Mouse (Mus musculus) forebrain, embryonic 10.5 days (tissue): ENCODE results near the gene Cdrt4. TPM values are rescaled to one million over a fixed set of nuclear protein-coding genes. Genes with fewer than 3 reads are reported as not detected.

ENCODE experiments used
- DNase-seq: peaks from one replicate; pipeline ENCODE4 v3.0.0-alpha.2; 2017; ENCODE audit warnings: low spot score; ENCODE audit errors: extremely low spot score
- H3K27ac ChIP-seq: fragments of 300-500 bp; sonication (generic); 2 replicates; pipeline ENCODE4 v1.5.1; 2016; ENCODE audit warnings: mild to moderate bottlenecking
- H3K27me3 ChIP-seq: fragments of 300-500 bp; sonication (generic); 2 replicates; pipeline ENCODE4 v1.6.1; 2016; ENCODE audit warnings: mild to moderate bottlenecking; ENCODE audit not compliant: poor library complexity, severe bottlenecking
- H3K36me3 ChIP-seq: fragments of 300-500 bp; sonication (generic); replicated peaks from 2 replicates; pipeline ENCODE4 v1.6.1; 2016; ENCODE audit warnings: mild to moderate bottlenecking, moderate library complexity
- H3K4me1 ChIP-seq: fragments of 300-500 bp; sonication (generic); 2 replicates; pipeline ENCODE4 v1.6.1; 2016
- H3K4me3 ChIP-seq: fragments of 300-500 bp; sonication (generic); 2 replicates; pipeline ENCODE4 v1.5.1; 2016; ENCODE audit warnings: mild to moderate bottlenecking, moderate library complexity
- H3K9me3 ChIP-seq: fragments of 300-500 bp; sonication (generic); 2 replicates; pipeline ENCODE4 v1.6.1; 2016; ENCODE audit warnings: mild to moderate bottlenecking, moderate library complexity
- WGBS: fragments of 180-500 bp; shearing (Covaris S2); methylation state at CpG from one replicate; pipeline ENCODE4 v1.1.7; 2016; 5-methylcytosine and 5-hydroxymethylcytosine counted together
- polyA plus RNA-seq: library from polyadenylated mRNA; unstranded; fragments of >200 nt; fragmentation: Nextera tagmentation; extraction: Ambion mirVana; gene quantifications from 2 replicates; pipeline ENCODE4 v1.2.1, GENCODE M21; 2016

The Cdrt4 gene
- polyA plus RNA-seq, 1 experiment from 2014 or later, result not detected

DNA sequence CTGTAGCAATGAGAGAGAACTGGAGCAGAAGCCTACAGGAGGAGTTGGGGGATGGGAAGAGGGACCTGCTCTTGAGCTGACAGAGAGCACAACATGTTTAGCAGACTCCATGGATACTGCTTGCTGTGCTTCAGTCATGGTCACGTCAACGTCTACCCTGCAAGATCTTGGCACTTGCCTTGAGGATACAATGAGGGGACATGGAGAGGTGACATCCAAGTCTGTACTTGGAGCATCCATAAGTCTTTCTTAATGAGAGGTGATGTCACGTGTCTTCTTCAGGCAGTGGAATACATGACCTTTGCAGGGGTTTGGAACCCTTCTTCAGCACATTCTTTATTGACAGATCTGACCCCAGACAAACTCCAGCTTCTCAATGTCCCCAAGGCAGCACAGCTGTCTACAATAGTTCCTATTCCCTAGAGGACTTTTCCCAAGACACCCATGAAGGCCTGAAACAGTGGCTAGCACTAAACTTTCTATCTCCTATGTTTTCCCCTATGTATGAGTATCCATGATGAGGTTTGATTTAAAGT lies 39.2 kb downstream of the Cdrt4 start:
- Histone ChIP-seq H3K4me1 (peaks cover 16% of the 10 kb centered on the region), H3K27ac (no peak overlapping the region), H3K9me3 (no peaks in the 10 kb centered on the region), H3K36me3 (no peaks in the 10 kb centered on the region), H3K27me3 (no peaks in the 10 kb centered on the region), H3K4me3 (no peak overlapping the region)
- no peak for DNase-seq
- 94% methylated on average over 3 of the region's 3 CpGs for WGBS

DNA sequence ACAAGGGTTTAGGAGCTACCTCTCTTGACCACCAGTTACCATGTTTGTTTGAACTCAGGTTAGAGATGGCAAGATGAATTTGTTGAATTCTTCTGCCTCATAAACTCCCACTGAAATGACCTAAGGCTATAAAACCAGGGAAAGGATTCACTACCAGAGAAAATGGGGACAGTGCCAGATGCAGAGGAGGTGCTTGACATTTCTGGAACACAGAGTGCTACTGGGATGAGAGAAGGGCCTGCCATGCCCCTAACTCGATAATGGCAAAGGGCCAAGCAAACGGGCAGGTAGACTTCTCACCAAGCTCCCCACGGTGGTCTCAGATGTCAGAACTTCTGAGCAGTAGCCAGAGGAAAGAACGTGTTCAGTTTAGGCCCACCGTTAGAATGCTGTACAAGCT lies 39.8 kb downstream of the Cdrt4 start:
- Histone ChIP-seq H3K27me3 (no peaks in the 10 kb centered on the region), H3K36me3 (no peaks in the 10 kb centered on the region), H3K9me3 (no peaks in the 10 kb centered on the region), H3K4me1 (peaks cover 16% of the 10 kb centered on the region), H3K27ac (no peak overlapping the region), H3K4me3 (no peak overlapping the region)
- WGBS, result 90% methylated on average over 5 of the region's 5 CpGs
- DNase-seq, result no peak

DNA sequence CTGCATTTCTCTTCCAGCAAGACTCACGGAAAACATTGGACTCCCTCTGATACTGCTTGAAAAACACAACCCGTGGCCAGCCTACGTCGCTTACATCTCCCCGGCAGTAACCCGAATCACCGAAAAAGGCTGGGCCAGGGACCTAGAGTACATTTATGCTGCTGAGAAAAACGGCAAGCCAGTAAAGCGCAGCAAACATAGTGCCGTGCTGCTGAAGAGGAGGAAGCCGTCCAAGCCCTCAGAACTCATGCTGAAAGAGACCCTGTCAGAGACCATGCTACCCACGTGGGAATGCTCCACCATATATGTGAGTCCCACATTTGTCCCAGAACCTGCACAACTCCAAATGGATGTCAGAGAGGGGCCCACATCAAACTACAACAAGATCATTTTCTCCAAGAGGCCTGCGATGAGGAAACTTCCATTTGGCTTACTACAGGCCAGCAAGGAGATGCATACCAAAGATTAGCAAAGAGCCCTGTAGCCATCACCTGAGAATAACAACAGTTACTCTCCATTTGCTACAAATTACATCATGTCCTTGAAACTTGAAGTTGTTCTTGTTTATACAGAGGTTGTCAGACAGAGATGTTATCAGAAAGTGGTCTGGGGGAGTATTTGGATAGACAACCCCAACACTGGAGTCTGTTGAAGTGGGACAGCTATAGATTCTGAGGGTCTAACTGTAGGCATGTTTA lies 41.7 kb downstream of the Cdrt4 start:
- H3K27ac ChIP-seq, result no peak overlapping the region
- WGBS, result 93% methylated on average over 13 of the region's 13 CpGs

DNA sequence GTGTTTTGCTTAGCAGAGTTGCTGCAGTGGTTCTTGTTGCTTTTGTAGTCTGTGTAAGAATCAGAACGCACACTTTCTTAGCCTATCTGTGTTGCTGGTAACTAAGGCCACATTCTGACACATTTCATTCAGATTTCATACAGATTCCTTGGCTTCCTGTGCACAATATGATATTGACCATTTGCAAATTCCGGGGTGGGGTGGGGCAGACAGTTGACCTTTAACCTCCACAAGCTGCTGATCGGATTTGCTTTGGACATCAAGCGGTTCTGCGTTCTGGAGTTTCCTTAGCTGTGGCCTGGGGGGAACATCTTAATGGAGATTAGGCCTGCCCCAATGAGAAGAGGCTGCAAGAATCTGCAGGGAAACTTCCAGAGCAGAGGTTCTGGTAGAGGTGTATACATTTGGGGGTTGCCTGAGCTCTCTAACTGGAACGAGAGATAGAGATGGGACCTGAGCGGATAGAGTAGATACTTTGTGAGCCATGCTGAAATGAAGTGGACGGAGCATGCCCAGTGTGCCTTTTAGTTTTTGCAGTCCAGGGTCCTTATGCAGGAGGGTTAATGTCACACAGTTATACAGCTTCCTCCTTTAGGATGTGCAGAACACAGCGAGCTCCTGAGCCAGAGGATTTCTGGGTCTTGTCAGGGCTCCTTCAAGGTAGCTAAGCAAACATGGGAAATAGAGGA lies 44.2 kb downstream of the Cdrt4 start:
- 83% methylated on average over 9 of the region's 9 CpGs for WGBS
- H3K27ac ChIP-seq, result no peak overlapping the region
- H3K36me3 ChIP-seq, result no peaks in the 10 kb centered on the region
- H3K9me3 ChIP-seq, result no peaks in the 10 kb centered on the region
- peaks cover 4% of the 10 kb centered on the region; the same call in 1 of the 2 replicates for H3K27me3 ChIP-seq
- no peak for DNase-seq
- H3K4me3 ChIP-seq, result no peak overlapping the region
- H3K4me1 ChIP-seq, result peaks cover 27% of the 10 kb centered on the region

More for the DNA sequence above, 41.7 kb downstream of the Cdrt4 start:
- Histone ChIP-seq H3K4me1 (peaks cover 14% of the 10 kb centered on the region), H3K36me3 (no peaks in the 10 kb centered on the region), H3K27me3 (no peaks in the 10 kb centered on the region), H3K9me3 (no peaks in the 10 kb centered on the region), H3K4me3 (no peak overlapping the region)
- DNase-seq, result no peak

DNA sequence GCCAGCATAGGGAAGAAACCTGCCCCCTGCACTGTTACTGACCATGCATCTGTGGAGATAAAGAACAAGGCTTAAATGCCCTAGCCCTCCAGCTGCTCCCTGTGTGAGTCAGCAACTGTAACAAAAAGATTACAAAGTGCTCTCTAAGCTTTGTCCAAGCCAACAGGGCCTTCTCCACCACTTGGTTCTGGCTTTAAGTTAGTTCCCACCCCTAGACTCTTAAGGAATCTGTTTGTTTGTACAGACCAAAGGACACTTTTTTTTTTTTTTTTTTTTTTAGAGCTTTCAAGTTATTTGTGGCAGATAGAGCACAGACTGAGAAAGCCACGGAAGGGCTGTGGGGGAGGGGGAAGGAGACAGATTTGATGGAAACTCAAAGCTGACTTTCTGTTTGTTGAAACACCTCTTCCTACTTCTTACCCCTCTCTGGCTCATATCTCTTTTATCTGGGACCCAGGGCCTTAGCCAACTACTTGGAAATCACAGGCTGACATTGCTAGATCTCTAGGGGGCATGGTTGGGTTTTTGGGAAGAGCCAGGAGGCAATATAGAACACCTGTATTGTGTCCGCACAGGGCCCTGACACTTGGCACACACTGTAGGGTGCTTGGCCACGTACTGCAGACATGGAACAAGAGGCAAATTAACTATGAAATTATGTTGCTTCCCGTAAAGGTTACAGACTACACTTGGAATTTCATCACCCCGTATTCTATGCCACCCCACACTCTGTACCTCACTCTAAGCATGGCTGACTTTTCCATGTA lies 44.9 kb downstream of the Cdrt4 start:
- no peaks in the 10 kb centered on the region for H3K9me3 ChIP-seq
- peaks cover 27% of the 10 kb centered on the region for H3K4me1 ChIP-seq
- WGBS, result 82% methylated on average over 5 of the region's 5 CpGs
- H3K27me3 ChIP-seq, result peaks cover 4% of the 10 kb centered on the region; the same call in 1 of the 2 replicates
- H3K36me3 ChIP-seq, result no peaks in the 10 kb centered on the region
- no peak for DNase-seq
- H3K27ac ChIP-seq, result no peak overlapping the region
- H3K4me3 ChIP-seq, result no peak overlapping the region

DNA sequence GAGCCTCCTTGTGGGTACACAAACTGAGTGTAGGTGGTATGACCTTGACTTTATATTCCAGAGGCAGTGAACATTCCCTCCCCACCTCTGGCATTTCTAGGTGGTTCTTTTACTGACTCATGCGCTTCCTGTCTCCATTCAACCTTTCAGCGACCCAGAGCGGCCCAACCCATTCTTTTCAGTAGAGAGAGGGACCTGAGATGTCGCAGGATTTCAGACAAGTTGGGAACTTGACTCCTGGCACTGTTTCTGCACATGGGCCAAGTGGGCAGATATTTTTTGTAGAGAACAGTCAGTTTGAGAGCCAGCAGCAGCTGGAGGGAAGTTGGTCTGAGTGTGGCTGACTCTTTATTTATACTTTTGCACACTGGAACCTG lies 45.5 kb downstream of the Cdrt4 start:
- H3K36me3 ChIP-seq, result no peaks in the 10 kb centered on the region
- no peaks in the 10 kb centered on the region for H3K9me3 ChIP-seq
- peaks cover 27% of the 10 kb centered on the region for H3K4me1 ChIP-seq
- H3K4me3 ChIP-seq, result no peak overlapping the region
- H3K27ac ChIP-seq, result no peak overlapping the region
- 86% methylated on average over 4 of the region's 4 CpGs for WGBS
- peaks cover 4% of the 10 kb centered on the region; the same call in 1 of the 2 replicates for H3K27me3 ChIP-seq
- no peak for DNase-seq

DNA sequence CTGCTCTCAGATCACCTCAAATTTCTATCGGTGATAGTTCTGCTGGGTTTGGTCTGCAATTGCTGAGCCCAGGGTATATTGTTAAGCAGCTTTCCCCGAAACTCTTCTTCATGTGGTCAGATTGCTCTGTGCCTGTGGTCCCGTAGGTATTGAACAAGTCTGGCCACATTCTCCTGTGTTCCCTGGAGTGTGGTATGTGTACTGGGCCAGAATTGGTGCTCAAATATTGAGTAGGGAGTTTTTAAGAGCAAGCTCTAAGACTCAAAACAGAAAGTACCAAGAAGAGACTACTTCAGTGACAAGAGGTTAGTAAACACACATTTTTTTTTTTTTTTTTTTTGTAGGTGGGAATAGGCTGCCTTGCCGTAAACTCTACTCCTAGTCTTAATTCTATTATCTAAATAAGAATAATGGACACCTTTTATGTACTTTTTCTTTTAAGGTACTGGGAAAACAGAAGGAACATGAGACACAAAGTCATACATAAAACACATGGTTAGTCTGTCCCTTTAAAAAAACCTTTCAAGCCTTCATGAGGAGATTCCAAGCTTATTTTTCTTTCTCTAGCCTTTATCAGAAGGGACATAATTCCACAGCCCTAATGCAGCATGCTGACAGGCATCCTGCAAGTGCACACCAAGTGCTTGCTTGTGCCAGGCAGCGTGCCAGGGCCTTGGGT lies 46.2 kb downstream of the Cdrt4 start:
- 93% methylated on average over 5 of the region's 5 CpGs for WGBS
- H3K36me3 ChIP-seq, result no peaks in the 10 kb centered on the region
- peaks cover 27% of the 10 kb centered on the region for H3K4me1 ChIP-seq
- H3K27ac ChIP-seq, result no peak overlapping the region
- no peak overlapping the region for H3K4me3 ChIP-seq
- H3K27me3 ChIP-seq, result peaks cover 4% of the 10 kb centered on the region; the same call in 1 of the 2 replicates
- H3K9me3 ChIP-seq, result no peaks in the 10 kb centered on the region
- no peak for DNase-seq

DNA sequence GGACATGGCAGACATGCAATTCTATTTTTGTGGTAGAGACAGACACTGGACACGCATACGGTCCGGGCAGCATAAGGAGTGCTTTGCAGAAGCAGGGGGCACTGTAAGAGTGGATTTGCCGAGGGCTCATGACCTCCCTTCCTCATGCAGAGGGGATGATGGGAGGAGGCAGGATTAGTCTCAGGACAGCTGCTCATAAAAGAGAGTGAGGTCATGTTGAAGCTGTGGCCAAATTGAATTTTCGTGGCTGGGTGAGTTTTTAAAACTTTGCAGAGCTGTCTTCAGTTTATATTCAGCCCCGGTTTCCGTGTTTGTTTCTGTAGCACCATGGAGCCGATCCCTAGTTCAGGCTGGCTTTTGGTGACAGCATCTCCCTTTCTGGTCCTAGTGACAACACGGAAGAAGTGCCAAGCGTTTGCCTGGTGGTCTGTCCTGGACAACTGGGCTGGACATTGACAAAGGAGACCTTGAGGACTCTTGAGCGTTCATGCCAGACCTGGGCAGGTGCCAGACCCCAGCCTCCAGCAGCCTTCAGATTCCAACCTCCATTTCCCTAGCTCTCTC lies 46.8 kb downstream of the Cdrt4 start:
- no peaks in the 10 kb centered on the region for H3K9me3 ChIP-seq
- peaks cover 4% of the 10 kb centered on the region; the same call in 1 of the 2 replicates for H3K27me3 ChIP-seq
- H3K4me3 ChIP-seq, result no peak overlapping the region
- H3K36me3 ChIP-seq, result no peaks in the 10 kb centered on the region
- peaks cover 27% of the 10 kb centered on the region for H3K4me1 ChIP-seq
- 60% methylated on average over 11 of the region's 11 CpGs for WGBS
- DNase-seq, result no peak
- 0 out of 2 replicates have a peak overlapping the region, but pooled peaks have one; percentile 21 for H3K27ac ChIP-seq

DNA sequence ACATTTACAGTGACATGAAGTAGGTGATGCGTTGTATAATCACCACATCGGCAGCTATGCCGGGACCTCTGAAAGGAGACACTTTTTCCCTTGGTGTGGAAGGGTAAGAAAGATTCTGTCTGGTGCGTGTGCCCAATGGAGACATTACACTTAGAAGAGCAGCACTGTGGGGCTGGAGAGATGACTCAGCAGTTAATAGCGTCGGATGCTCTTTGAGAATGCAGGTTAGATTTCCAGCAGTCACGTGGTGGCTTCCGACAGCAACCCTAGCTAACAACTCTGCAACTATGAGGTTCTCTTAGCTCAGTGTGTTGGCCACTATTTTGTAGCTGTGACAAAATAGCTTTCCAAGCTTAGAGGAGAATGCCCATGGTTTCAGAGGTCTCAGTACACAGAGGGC lies 49.1 kb downstream of the Cdrt4 start:
- Histone ChIP-seq H3K9me3 (no peaks in the 10 kb centered on the region), H3K27ac (no peak overlapping the region), H3K4me3 (no peak overlapping the region), H3K4me1 (peaks cover 27% of the 10 kb centered on the region), H3K27me3 (peaks cover 4% of the 10 kb centered on the region; the same call in 1 of the 2 replicates), H3K36me3 (no peaks in the 10 kb centered on the region)
- DNase-seq, result no peak
- 92% methylated on average over 8 of the region's 8 CpGs for WGBS

DNA sequence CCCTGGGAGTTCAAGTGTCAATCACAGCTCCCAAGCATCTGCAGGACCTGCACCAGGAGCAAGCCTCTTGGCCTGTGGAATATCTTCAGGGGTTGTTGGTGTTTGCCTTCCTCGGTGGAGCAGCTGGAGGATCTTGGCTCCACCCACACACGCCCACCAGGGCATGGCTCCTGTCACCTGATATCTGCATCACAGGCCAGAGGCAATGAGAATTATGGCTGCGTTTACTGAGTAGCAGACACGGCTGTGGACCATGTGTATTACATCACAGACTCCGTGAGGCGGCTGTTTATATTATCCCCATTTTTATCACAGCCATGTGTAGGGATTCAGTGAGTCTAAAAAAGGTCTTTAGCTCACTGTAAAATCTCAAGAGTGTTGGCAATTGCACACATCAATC lies 53.6 kb downstream of the Cdrt4 start:
- Histone ChIP-seq H3K36me3 (no peaks in the 10 kb centered on the region), H3K27me3 (no peaks in the 10 kb centered on the region), H3K27ac (no peak overlapping the region), H3K9me3 (no peaks in the 10 kb centered on the region), H3K4me3 (no peak overlapping the region), H3K4me1 (no peaks in the 10 kb centered on the region)
- no peak for DNase-seq
- WGBS, result 70% methylated on average over 6 of the region's 6 CpGs

DNA sequence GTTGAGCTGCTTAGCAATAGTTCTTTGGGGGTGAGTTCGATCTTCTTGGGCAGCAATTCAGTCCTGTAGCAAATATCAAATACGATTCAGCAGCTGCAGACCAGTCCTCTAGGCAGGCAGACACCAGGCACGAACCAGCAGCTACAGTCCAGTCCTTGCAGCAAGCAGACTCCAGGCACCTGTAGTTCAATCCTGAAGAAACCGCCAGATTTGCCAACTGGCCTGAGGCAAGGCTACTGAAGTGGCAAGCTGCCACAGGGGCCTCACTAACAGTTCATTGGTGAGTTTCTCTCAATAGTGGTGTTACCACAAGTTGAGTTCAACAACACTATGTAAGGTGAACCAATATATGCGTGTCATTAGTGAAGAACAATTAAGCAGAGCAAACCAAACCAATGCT lies 56.4 kb downstream of the Cdrt4 start:
- Histone ChIP-seq H3K27ac (no peak overlapping the region), H3K9me3 (no peaks in the 10 kb centered on the region), H3K36me3 (no peaks in the 10 kb centered on the region), H3K4me1 (no peaks in the 10 kb centered on the region), H3K27me3 (no peaks in the 10 kb centered on the region), H3K4me3 (no peak overlapping the region)
- DNase-seq, result no peak
- WGBS, result 86% methylated on average over 5 of the region's 5 CpGs

DNA sequence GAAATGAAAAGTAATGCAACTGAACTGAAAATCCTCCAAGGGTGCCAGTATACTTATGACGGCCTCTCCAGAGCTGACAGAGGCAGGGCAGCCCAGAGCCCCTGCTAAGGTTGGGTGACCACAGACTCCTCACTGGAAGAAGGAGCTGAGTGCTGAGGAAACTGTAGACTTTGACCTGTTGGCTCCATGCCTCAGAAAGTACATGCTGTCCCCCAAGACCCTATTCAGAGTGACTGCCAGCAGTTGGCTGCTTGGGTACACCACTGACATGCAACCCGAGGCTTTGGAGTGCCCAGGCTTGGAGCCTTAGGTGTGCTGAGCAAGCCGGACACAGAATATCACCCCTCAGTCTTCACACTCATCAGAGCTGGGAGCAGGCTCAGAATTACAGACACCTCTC lies 57.0 kb downstream of the Cdrt4 start:
- Histone ChIP-seq H3K27me3 (no peaks in the 10 kb centered on the region), H3K4me3 (no peak overlapping the region), H3K27ac (no peak overlapping the region), H3K4me1 (no peaks in the 10 kb centered on the region), H3K9me3 (no peaks in the 10 kb centered on the region), H3K36me3 (no peaks in the 10 kb centered on the region)
- DNase-seq, result no peak
- 85% methylated on average over 3 of the region's 3 CpGs for WGBS
